Mouse (Mus musculus) kidney, adult 2 months (tissue): ENCODE measurements around the gene Adgrf4.

Experiments
- CTCF ChIP-seq: fragments of 200-500 bp; conservative IDR thresholded peaks from 2 replicates; pipeline ENCODE4 v1.5.1; 2011; ENCODE audit warnings: low read depth, mild to moderate bottlenecking, control low read depth, low read length, moderate library complexity, mixed read lengths; ENCODE audit not compliant: insufficient read depth, insufficient read length
- POLR2A ChIP-seq: fragments of 200-500 bp; IDR thresholded peaks from one replicate; pipeline ENCODE4 v1.6.1; 2011; ENCODE audit warnings: low read depth, low read length, control low read depth

DNA sequence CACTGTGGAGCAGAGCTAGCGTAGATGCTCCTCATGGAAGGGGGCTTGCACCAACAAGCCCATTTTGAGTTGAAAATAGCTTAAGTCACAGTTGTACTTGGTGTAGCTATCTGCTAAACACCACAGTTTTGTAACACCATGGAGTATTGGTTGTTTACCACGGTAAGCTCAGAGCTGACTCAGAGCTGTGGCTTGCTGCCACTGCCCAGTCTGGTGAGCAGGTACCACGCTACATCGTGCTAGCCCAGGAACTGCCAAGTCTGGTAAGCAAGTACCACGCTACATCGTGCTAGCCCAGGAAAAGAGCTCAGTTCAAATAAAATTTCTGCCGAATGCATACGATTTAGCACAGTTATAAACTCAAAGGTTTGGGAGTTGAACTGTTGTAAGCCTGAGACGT lies 10.1 kb upstream of the Adgrf4 start:
- TF ChIP-seq POLR2A, result no peak
- no peak for TF ChIP-seq CTCF
